Comparison of ENCODE assay signal across 13 mouse cellular contexts in the genomic region with DNA sequence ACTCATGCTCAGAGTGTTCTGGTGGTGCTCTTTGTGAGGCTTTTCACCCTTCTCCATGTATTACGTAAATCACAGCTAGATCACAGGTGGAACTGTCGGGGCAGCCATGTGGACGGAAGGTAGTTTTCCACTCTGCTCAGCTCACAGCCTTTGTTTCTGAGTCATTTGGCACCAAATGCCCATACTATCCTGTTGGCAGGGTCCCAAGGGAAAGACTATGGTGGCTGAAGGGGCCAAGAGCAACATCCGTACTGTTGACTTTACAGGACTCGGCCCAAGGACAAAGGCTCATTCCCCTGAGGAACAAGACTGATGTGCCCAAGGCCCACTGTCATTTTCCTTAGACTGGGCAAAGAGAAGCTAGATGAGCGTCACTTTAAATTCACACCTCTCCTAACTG. TPM values are rescaled to one million over a fixed set of nuclear protein-coding genes. Genes with fewer than 3 reads are reported as not detected.
DNase-seq lines count a peak whose midpoint lies in the region; ATAC-seq lines count a peak whose summit lies in the region.
"Had no signal": no experiment of that assay in that cellular context is flagged by ENCODE, and none has a peak within 500 bp of the region (broad histone marks: within the 10 kb centered on the region; RNA-seq: fewer than 3 reads in every experiment).

No protein-coding gene starts in this region.

- no peak overlapping the region for H3K9ac ChIP-seq in heart, embryonic 11.5 days (ENCODE audit: low read depth, low read length)
- no peak overlapping the region for H3K9ac ChIP-seq in heart, embryonic 16.5 days (ENCODE audit: low read length)
- H3K9ac ChIP-seq: embryonic facial prominence, embryonic 15.5 days had no signal

- no peak overlapping the region for H3K4me3 ChIP-seq in heart, embryonic 11.5 days (ENCODE audit: low read depth, low read length)
- no peak overlapping the region for H3K4me3 ChIP-seq in heart, embryonic 16.5 days (ENCODE audit: low read length)
- H3K4me3 ChIP-seq in hindbrain, embryonic 10.5 days: no peak overlapping the region
- H3K4me3 ChIP-seq: embryonic facial prominence, embryonic 15.5 days; limb, embryonic 10.5 days; myocyte had no signal

- no peaks in the 10 kb centered on the region for H3K4me1 ChIP-seq in heart, embryonic 11.5 days (ENCODE audit: control insufficient read depth, insufficient read depth, low read length)
- H3K4me1 ChIP-seq in heart, embryonic 16.5 days (ENCODE audit: control insufficient read depth, insufficient read depth, low read length): peaks cover 8% of the 10 kb centered on the region
- H3K4me1 ChIP-seq in hindbrain, embryonic 10.5 days (replicated peaks): peaks cover 7% of the 10 kb centered on the region; the same call in 1 of the 2 replicates
- H3K4me1 ChIP-seq: embryonic facial prominence, embryonic 15.5 days; limb, embryonic 10.5 days had no signal

- no peaks in the 10 kb centered on the region for H3K36me3 ChIP-seq in heart, embryonic 11.5 days (ENCODE audit: control insufficient read depth, insufficient read depth, low read length)
- H3K36me3 ChIP-seq in heart, embryonic 16.5 days (ENCODE audit: control insufficient read depth, insufficient read depth): no peaks in the 10 kb centered on the region
- H3K36me3 ChIP-seq in hindbrain, embryonic 10.5 days: no peaks in the 10 kb centered on the region
- H3K36me3 ChIP-seq: embryonic facial prominence, embryonic 15.5 days; limb, embryonic 10.5 days had no signal

- H3K27me3 ChIP-seq in heart, embryonic 11.5 days (ENCODE audit: control insufficient read depth, insufficient read depth, low read length): peaks cover 7% of the 10 kb centered on the region; the same call in 1 of the 2 replicates
- no peaks in the 10 kb centered on the region for H3K27me3 ChIP-seq in heart, embryonic 16.5 days (ENCODE audit: control insufficient read depth, insufficient read depth, low read length)
- peaks cover 5% of the 10 kb centered on the region; the same call in 1 of the 2 replicates for H3K27me3 ChIP-seq in hindbrain, embryonic 10.5 days (ENCODE audit: insufficient read depth, poor library complexity, severe bottlenecking)
- H3K27me3 ChIP-seq: embryonic facial prominence, embryonic 15.5 days had no signal

- 65% methylated on average over 6 of the region's 6 CpGs for WGBS in heart, embryonic 11.5 days (ENCODE audit: insufficient replicate concordance)
- 57% methylated on average over 6 of the region's 6 CpGs for WGBS in heart, embryonic 16.5 days
- WGBS in hindbrain, embryonic 10.5 days: 89% methylated on average over 6 of the region's 6 CpGs

- no peaks in the 10 kb centered on the region for H3K9me3 ChIP-seq in heart, embryonic 11.5 days (replicated peaks; ENCODE audit: control insufficient read depth, low read length)
- H3K9me3 ChIP-seq in heart, embryonic 16.5 days (replicated peaks; ENCODE audit: control insufficient read depth, low read length): no peaks in the 10 kb centered on the region
- 0 out of 2 replicates have a peak, but pooled peaks cover 3% of the 10 kb centered on the region for H3K9me3 ChIP-seq in hindbrain, embryonic 10.5 days
- H3K9me3 ChIP-seq: embryonic facial prominence, embryonic 15.5 days; limb, embryonic 10.5 days had no signal

- H3K27ac ChIP-seq in heart, embryonic 11.5 days (ENCODE audit: low read depth, low read length): no peak overlapping the region
- no peak overlapping the region for H3K27ac ChIP-seq in heart, embryonic 16.5 days (ENCODE audit: low read length)
- H3K27ac ChIP-seq in hindbrain, embryonic 10.5 days: no peak overlapping the region
- H3K27ac ChIP-seq: embryonic facial prominence, embryonic 15.5 days; kidney, postnatal 0 days; limb, embryonic 10.5 days; stomach, postnatal 0 days had no signal

- no peak for ATAC-seq in heart, embryonic 11.5 days (replicated peaks; ENCODE audit: insufficient number of reproducible peaks, low FRiP score, low TSS enrichment)
- peak; percentile 25; the same call in 1 of the 2 replicates for ATAC-seq in heart, embryonic 16.5 days (replicated peaks; ENCODE audit: extremely low read depth, insufficient read depth, low FRiP score)

- peak; percentile 36 to 53 for DNase-seq in heart, adult 18-20 months
- peak; percentile 77 for DNase-seq in adrenal gland, adult 2 months
- peak; percentile 72 for DNase-seq in lung, postnatal 10 days
- no peak for DNase-seq in left cerebral cortex, adult 8-10 months (ENCODE audit: low spot score in 2 of 2)
- DNase-seq in liver: no peak
- DNase-seq in hindbrain, embryonic 10.5 days (ENCODE audit: low spot score): no peak

- no peak overlapping the region for H3K4me2 ChIP-seq in heart, embryonic 11.5 days
- H3K4me2 ChIP-seq in heart, embryonic 16.5 days (ENCODE audit: low read depth, low read length): no peak overlapping the region
- H3K4me2 ChIP-seq: embryonic facial prominence, embryonic 15.5 days had no signal

RNA-seq across cellular contexts. Expression of gene Agap1, which starts 30.0 kb away (rescaled TPM):
- total RNA-seq in heart, adult 18-20 months (2021): 10 to 100 TPM; 59.4 to 59.7 TPM
- 9.1 and 10.8 TPM in 2 replicates for polyA plus RNA-seq in heart, embryonic 11.5 days (2014; fragmentation: Nextera tagmentation; extraction: Ambion mirVana)
- 10 to 100 TPM; 46.2 to 61.6 TPM for total RNA-seq in adrenal gland, adult 2 months (2021)
- 11.3 and 15.5 TPM in 2 replicates for polyA plus RNA-seq in adrenal gland, adult 2 months (2012; rRNA removed)
- polyA plus RNA-seq in heart, embryonic 16.5 days (2015; fragmentation: Nextera tagmentation; extraction: Ambion mirVana): 6.2 and 7.1 TPM in 2 replicates
- 100 to 1,000 TPM; 269 to 335 (median 295) TPM for total RNA-seq in left cerebral cortex, adult 8-10 months (2022)
- polyA plus RNA-seq in hindbrain, embryonic 10.5 days (2016; fragmentation: Nextera tagmentation; extraction: Ambion mirVana): 18.6 and 27.2 TPM in 2 replicates

Comparison
In these comparisons a context has a peak if more than half of its experiments do, and no peak if none do; other contexts are left out.
1. DNase-seq: peak in heart, adult 18-20 months (2 of 2), adrenal gland, adult 2 months (single experiment) and lung, postnatal 10 days (single experiment); none in left cerebral cortex, adult 8-10 months (0 of 2), liver (single experiment) and hindbrain, embryonic 10.5 days (single experiment).